Mouse (Mus musculus) neural tube, postnatal 0 days (tissue): ENCODE data around the gene Gstm1. TPM values are rescaled to one million over a fixed set of nuclear protein-coding genes. Genes with fewer than 3 reads are reported as not detected.

ENCODE experiments used
- polyA plus RNA-seq: library from polyadenylated mRNA; unstranded; fragments of >200 nt; fragmentation: Nextera tagmentation; extraction: Ambion mirVana; gene quantifications from 2 replicates; pipeline ENCODE4 v1.2.1, GENCODE M21; 2015

Gene Gstm1
- polyA plus RNA-seq: 540 and 612 TPM in 2 replicates

DNA sequence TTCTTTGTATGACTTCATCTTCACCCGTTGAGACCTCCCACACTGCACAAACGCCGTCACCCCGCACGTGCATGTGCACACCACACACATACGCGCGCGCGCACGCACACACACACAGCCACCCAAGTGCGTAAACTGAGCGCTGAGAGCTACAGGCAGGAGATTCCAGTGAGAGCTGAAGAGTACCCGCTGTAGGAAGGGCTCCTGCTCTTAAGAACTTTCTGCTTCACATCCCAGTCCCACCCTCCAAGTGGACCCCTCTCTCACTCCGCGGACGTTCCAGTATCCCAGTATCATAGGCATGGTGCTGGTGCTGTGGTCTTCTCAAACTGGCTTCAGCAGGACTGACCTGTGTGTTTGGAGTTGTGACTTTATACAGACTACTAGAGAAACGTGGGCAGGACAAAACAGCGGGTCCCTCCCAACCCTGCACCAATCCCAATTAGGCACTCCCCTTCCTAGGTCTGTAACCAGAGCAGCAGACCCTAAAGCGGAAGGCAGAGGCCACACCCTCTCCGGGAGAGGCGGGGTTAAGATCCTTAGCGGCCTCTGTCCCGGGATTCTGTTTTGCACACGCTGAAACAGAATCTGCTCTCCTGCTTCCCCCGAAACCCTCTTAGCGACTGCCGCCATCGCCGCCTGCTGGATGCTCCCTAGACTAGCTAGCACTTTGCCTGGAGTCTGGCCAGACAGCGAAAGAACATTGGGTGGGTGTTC is at the start of gene Gstm1:
Gene Gstm1 (minus strand): TSS at position 501 of the 717 bp plus-strand sequence.

DNA sequence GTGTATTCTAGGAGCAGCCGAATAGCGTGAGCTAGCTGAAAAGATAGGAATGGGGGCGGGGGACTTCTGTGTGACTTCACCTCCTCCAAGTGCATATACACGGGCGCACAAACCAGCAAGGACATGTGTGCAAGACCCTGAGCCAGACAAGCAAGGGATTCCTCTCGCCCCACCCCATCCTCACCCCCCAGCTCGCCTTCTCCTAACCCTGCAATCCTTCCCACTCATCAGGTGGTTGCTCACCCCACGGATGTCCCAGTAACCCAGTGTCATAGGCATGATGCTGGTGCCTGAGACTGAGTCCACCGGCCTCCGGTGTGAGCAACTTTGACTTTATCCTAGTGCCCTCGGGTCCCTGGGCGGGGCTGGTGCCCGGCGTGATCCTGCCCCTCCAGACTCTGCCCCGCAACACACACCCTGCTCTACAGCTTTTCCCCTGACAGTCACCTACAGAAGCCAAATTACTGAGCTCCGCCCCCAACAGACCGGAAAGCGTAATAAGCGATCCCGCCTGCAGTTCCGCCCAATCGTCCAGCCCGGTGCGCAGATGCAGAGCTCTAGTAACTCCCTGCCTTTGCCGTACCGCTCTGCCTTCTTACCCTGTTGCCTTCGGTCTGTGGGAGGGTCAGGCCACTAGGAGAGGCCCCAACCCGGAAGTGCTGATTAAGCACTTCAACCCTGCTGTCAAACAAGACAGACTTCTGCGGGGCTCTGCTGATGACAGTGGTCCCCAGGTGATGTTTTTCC is 26.8 kb upstream of the Gstm1 start, which contains the start of gene Gstm4:
Gene Gstm4 (minus strand): TSS at position 501 of the 747 bp plus-strand sequence.

DNA sequence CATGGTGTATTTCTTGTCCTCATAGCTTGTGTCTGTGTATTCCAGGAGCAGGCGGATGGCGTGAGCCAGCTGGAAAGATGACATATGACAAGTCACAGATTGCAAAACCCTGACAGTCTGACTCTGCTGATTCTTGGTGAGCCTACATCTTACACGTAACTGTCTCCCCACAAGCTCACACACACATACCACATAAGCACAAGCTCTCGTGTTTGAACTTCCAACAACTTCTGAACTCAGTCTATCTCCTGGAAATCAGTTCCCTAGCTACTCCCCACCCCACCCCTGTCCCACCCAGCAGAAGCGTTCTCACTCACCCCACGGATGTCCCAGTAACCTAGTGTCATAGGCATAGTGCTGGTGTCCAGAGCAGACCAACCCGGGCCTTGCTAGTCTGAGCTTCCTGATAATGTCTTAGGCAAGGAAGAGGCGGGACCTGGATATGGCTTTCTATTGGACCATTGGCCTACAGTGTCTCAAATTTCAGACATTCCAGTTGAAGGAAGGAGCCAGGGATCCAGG is 31.7 kb downstream of the Gstm1 start, which contains the start of gene Gstm2:
Gene Gstm2 (minus strand): TSS at position 413 of the 522 bp plus-strand sequence.

DNA sequence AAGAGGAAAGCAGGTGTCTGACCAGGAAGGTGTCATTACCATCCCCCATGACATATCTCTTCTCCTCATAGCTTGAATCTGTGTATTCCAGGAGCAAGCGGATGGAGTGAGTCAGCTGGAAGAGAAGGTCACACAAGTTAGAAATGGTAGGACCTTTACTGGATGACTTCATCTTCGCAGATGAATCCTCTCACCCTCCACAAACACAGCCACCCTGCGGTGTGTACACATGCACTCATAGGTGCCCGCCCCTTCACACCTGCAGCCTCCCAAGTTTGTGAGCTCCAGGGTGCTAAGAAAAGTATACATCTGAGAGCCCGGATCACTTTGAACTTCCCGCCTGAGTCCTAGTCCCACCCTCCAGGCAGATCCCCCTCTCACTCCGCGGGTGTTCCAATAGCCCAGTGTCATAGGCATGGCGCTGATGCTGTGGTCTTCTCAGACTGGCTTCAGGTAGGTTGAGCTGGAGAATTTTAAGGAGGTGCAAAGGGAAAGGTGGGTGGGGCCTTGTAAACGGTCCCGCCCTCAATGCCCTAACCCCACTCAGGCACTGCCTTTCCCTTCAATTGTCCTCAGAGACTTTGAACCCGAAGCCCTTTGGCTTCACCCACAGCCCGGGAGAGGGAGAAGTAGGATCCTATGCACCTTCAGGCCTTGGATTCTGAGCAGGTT is 48.9 kb downstream of the Gstm1 start, which contains the start of gene Gstm3:
Gene Gstm3 (minus strand): TSS at position 560 of the 672 bp plus-strand sequence.

Other genes with a start within 250 kb of the Gstm1 start
- gene Eps8l3, start 140.7 kb downstream of the Gstm1 start, polyA plus RNA-seq: not detected in 2 replicates
- gene Gstm5, start 122.2 kb downstream of the Gstm1 start, polyA plus RNA-seq: 376 and 412 TPM in 2 replicates
- 35.9 and 41.4 TPM in 2 replicates for gene Gstm7, start 86.2 kb downstream of the Gstm1 start, polyA plus RNA-seq
- 13.3 and 16.4 TPM in 2 replicates for gene Gstm6, start 74.2 kb downstream of the Gstm1 start, polyA plus RNA-seq
- not detected in 2 replicates for gene Gstm3, start 48.7 kb downstream of the Gstm1 start, polyA plus RNA-seq
- 12.0 and 19.7 TPM in 2 replicates for gene Gstm2, start 31.5 kb downstream of the Gstm1 start, polyA plus RNA-seq
- gene Gstm4, start 26.9 kb upstream of the Gstm1 start, polyA plus RNA-seq: 24.6 and 24.8 TPM in 2 replicates
- 46.4 and 51.5 TPM in 2 replicates for gene Ampd2, start 68.7 kb upstream of the Gstm1 start, polyA plus RNA-seq
- gene Gnat2, start 74.8 kb upstream of the Gstm1 start, polyA plus RNA-seq: 0.09 TPM in 1 of 2 replicates, not detected in the other
- gene Gnai3, start 128.2 kb upstream of the Gstm1 start, polyA plus RNA-seq: 74.5 and 76.0 TPM in 2 replicates
- gene Gpr61, start 136.9 kb upstream of the Gstm1 start, polyA plus RNA-seq: 8.6 TPM in 2 replicates
- gene Amigo1, start 168.4 kb upstream of the Gstm1 start, polyA plus RNA-seq: 13.9 and 16.3 TPM in 2 replicates
- gene Cyb561d1, start 183.2 kb upstream of the Gstm1 start, polyA plus RNA-seq: 2.4 and 2.7 TPM in 2 replicates
- 12.6 and 13.1 TPM in 2 replicates for gene Atxn7l2, start 193.0 kb upstream of the Gstm1 start, polyA plus RNA-seq
- 0.45 and 0.62 TPM in 2 replicates for gene Sypl2, start 208.7 kb upstream of the Gstm1 start, polyA plus RNA-seq
- 236 and 243 TPM in 2 replicates for gene Psma5, start 239.0 kb upstream of the Gstm1 start, polyA plus RNA-seq